Comparison of ENCODE assay signal across 18 mouse cellular contexts in genomic region chr19:5267015-5267414, GRCm38 (mm10). TPM values are rescaled to one million over a fixed set of nuclear protein-coding genes. Genes with fewer than 3 reads are reported as not detected.
A peak's percentile ranks its signal among the peaks of the same experiment; 100 is the strongest.
DNase-seq lines count a peak whose midpoint lies in the region; ATAC-seq and TF ChIP-seq lines count a peak whose summit lies in the region.
"Had no signal": no experiment of that assay in that cellular context is flagged by ENCODE, and none has a peak within 500 bp of the region (broad histone marks: within the 10 kb centered on the region; RNA-seq: fewer than 3 reads in every experiment).

No protein-coding gene starts in this region.

- peaks cover 24% of the 10 kb centered on the region for H3K4me1 ChIP-seq in liver, postnatal 0 days (ENCODE audit: insufficient read depth)
- peaks cover 11% of the 10 kb centered on the region for H3K4me1 ChIP-seq in limb, embryonic 10.5 days

- H3K27ac ChIP-seq in liver, postnatal 0 days (ENCODE audit: low read depth), result peak overlapping the region; percentile 17; the same call in 1 of the 2 replicates
- no peak overlapping the region for H3K27ac ChIP-seq in limb, embryonic 10.5 days
- H3K27ac ChIP-seq: hindbrain, embryonic 12.5 days; intestine, embryonic 15.5 days; lung, embryonic 15.5 days; neural tube, embryonic 12.5 days had no signal

- no peaks in the 10 kb centered on the region for H3K36me3 ChIP-seq in liver, postnatal 0 days (replicated peaks; ENCODE audit: insufficient read depth, low read length)
- peaks cover 5% of the 10 kb centered on the region; the same call in 1 of the 2 replicates for H3K36me3 ChIP-seq in limb, embryonic 10.5 days
- H3K36me3 ChIP-seq: hindbrain, embryonic 12.5 days; intestine, embryonic 15.5 days; lung, embryonic 15.5 days; neural tube, embryonic 12.5 days had no signal

- H3K9me3 ChIP-seq in liver, postnatal 0 days (ENCODE audit: low read length), result no peaks in the 10 kb centered on the region
- H3K9me3 ChIP-seq in limb, embryonic 10.5 days (replicated peaks), result no peaks in the 10 kb centered on the region
- H3K9me3 ChIP-seq: hindbrain, embryonic 12.5 days; intestine, embryonic 15.5 days; lung, embryonic 15.5 days; neural tube, embryonic 12.5 days had no signal

- WGBS in liver, postnatal 0 days (ENCODE audit: insufficient replicate concordance), result 57% methylated on average over 5 of the region's 5 CpGs
- 94% methylated on average over 5 of the region's 5 CpGs for WGBS in limb, embryonic 10.5 days

- ATAC-seq in erythroid progenitor cell, adult 5-6 weeks (replicated peaks; ENCODE audit: low FRiP score, poor library complexity, severe bottlenecking), result peak; percentile 83
- peak; percentile 82 for ATAC-seq in liver, postnatal 0 days
- ATAC-seq: CD4-positive, CD25-positive, alpha-beta regulatory T cell, adult 4 months; intestine, embryonic 15.5 days had no signal

- H3K4me3 ChIP-seq in liver, postnatal 0 days (ENCODE audit: low read depth, low read length), result no peak overlapping the region
- no peak overlapping the region for H3K4me3 ChIP-seq in limb, embryonic 10.5 days
- H3K4me3 ChIP-seq: hindbrain, embryonic 12.5 days; intestine, embryonic 15.5 days; lung, embryonic 15.5 days; neural tube, embryonic 12.5 days had no signal

- DNase-seq in adrenal gland, postnatal 10 days, result peak; percentile 20
- DNase-seq in adrenal gland, postnatal 36 days, result no peak
- peak; percentile 87 for DNase-seq in adipocyte (ENCODE audit: low spot score)
- DNase-seq in liver, postnatal 0 days, result no peak
- DNase-seq in left cerebral cortex, adult 9 months (ENCODE audit: low spot score in 2 of 2), result no peak
- DNase-seq in limb, embryonic 10.5 days (ENCODE audit: low spot score), result no peak
- DNase-seq in frontal cortex, postnatal 14 days (ENCODE audit: low spot score in 2 of 2), result no peak
- DNase-seq: adrenal gland, postnatal 25 days; cerebellum, adult 11 months; cerebellum, postnatal 36 days; gastrocnemius, postnatal 14 days; spleen, adult 18-20 months had no signal

- H3K27me3 ChIP-seq in liver, postnatal 0 days (ENCODE audit: insufficient read depth, low read length), result no peaks in the 10 kb centered on the region
- H3K27me3 ChIP-seq in limb, embryonic 10.5 days (ENCODE audit: low read depth, poor library complexity, severe bottlenecking), result no peaks in the 10 kb centered on the region
- H3K27me3 ChIP-seq: hindbrain, embryonic 12.5 days; intestine, embryonic 15.5 days; lung, embryonic 15.5 days; neural tube, embryonic 12.5 days had no signal

- no peak overlapping the region for H3K9ac ChIP-seq in liver, postnatal 0 days (replicated peaks)
- H3K9ac ChIP-seq: hindbrain, embryonic 12.5 days; intestine, embryonic 15.5 days; lung, embryonic 15.5 days; neural tube, embryonic 12.5 days had no signal

- peak; percentile 79 for TF ChIP-seq EP300 in liver, postnatal 0 days (IDR thresholded peaks at IDR 0.05; ENCODE audit: low read depth)

- no peak overlapping the region for H3K4me2 ChIP-seq in liver, postnatal 0 days (ENCODE audit: low read depth, low read length)
- H3K4me2 ChIP-seq: hindbrain, embryonic 12.5 days; intestine, embryonic 15.5 days; lung, embryonic 15.5 days; neural tube, embryonic 12.5 days had no signal

- no peak for TF ChIP-seq CTCF in liver, postnatal 0 days (IDR thresholded peaks at IDR 0.05; ENCODE audit: low read depth)

RNA-seq across cellular contexts. Expression of gene Pacs1, which starts 5.9 kb away (rescaled TPM):
- 10 to 100 TPM; 23.3 to 28.7 TPM for total RNA-seq in adrenal gland, postnatal 10 days (2021)
- 10 to 100 TPM; 15.6 to 23.6 TPM for total RNA-seq in adrenal gland, postnatal 36 days (2021)
- 13.4 and 29.2 TPM in 2 replicates for total RNA-seq in erythroid progenitor cell, adult 5-6 weeks (2015; ENCODE audit: low replicate concordance)
- total RNA-seq in erythroid progenitor cell, adult 5-6 weeks (2017; ENCODE audit: low replicate concordance), result 6.8 and 15.5 TPM in 2 replicates
- 2.6 and 3.3 TPM in 2 replicates for polyA plus RNA-seq in liver, postnatal 0 days (2015; fragmentation: Nextera tagmentation; extraction: Ambion mirVana)
- 25.7 and 31.1 TPM in 2 replicates for polyA plus RNA-seq in limb, embryonic 10.5 days (2016; fragmentation: Nextera tagmentation; extraction: Ambion mirVana)

RNA-seq across cellular contexts. Expression of gene Sf3b2, which starts 28.2 kb away (rescaled TPM):
- 100 to 1,000 TPM; 149 to 167 TPM for total RNA-seq in adrenal gland, postnatal 10 days (2021)
- 100 to 1,000 TPM; 165 to 171 TPM for total RNA-seq in adrenal gland, postnatal 36 days (2021)
- total RNA-seq in erythroid progenitor cell, adult 5-6 weeks (2015; ENCODE audit: low replicate concordance), result 82.5 and 114 TPM in 2 replicates
- total RNA-seq in erythroid progenitor cell, adult 5-6 weeks (2017; ENCODE audit: low replicate concordance), result 107 and 146 TPM in 2 replicates
- polyA plus RNA-seq in liver, postnatal 0 days (2015; fragmentation: Nextera tagmentation; extraction: Ambion mirVana), result 80.7 and 93.7 TPM in 2 replicates
- 419 and 440 TPM in 2 replicates for polyA plus RNA-seq in limb, embryonic 10.5 days (2016; fragmentation: Nextera tagmentation; extraction: Ambion mirVana)

RNA-seq across cellular contexts. Expression of gene Gal3st3, which starts 31.1 kb away (rescaled TPM):
- under 1 TPM; 0.27 to 0.51 TPM for total RNA-seq in adrenal gland, postnatal 10 days (2021)
- total RNA-seq in adrenal gland, postnatal 36 days (2021), result not detected
- not detected in 2 replicates for total RNA-seq in erythroid progenitor cell, adult 5-6 weeks (2015; ENCODE audit: low replicate concordance)
- not detected in 2 replicates for total RNA-seq in erythroid progenitor cell, adult 5-6 weeks (2017; ENCODE audit: low replicate concordance)
- not detected in 2 replicates for polyA plus RNA-seq in liver, postnatal 0 days (2015; fragmentation: Nextera tagmentation; extraction: Ambion mirVana)
- 5.0 and 8.4 TPM in 2 replicates for polyA plus RNA-seq in limb, embryonic 10.5 days (2016; fragmentation: Nextera tagmentation; extraction: Ambion mirVana)
- total RNA-seq: adrenal gland, postnatal 25 days had no signal

Comparison
In these comparisons a context has a peak if more than half of its experiments do, and no peak if none do; other contexts are left out.
1. DNase-seq: peak in adrenal gland, postnatal 10 days (single experiment) and adipocyte (single experiment); none in adrenal gland, postnatal 36 days (0 of 2), liver, postnatal 0 days (single experiment), left cerebral cortex, adult 9 months (0 of 2), limb, embryonic 10.5 days (single experiment) and frontal cortex, postnatal 14 days (0 of 2).